Mouse (Mus musculus): Measurements from ENCODE around the gene Chrnb1. TPM values are rescaled to one million over a fixed set of nuclear protein-coding genes. Genes with fewer than 3 reads are reported as not detected.

The Chrnb1 gene
- total and polyA plus RNA-seq, 3 experiments = 0.31 to 1.6 TPM; not detected in 1

DNA sequence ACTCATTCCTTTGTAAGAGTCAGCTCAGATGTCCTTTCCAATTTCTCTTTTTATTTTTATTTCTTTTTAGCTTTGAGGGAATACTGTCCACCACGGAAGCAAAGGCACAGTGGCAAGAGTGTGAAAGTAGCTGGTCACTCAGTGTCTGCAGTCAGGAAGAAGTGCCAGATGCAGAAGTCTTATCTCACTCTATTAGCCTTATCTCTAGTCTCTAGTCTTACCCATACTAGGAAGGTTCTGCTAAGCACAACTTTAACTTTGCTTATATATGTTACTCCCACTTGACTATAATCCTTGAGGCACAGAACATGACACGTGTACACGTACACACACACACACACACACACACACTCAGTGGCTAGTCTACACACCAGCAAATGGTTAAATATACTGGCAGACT lies 44.1 kb downstream of the Chrnb1 start (continued):
- no peak for TF ChIP-seq MEF2A (IDR thresholded peaks at IDR 0.05; ENCODE audit: extremely low read depth, insufficient replicate concordance, low read depth, low read length, poor library complexity, severe bottlenecking)
- TF ChIP-seq CTCF (IDR thresholded peaks at IDR 0.05 in 2 of 3, conservative IDR thresholded peaks at IDR 0.05 in 1 of 3; ENCODE audit: control insufficient read depth in 1 of 3, insufficient read depth in 1 of 3, low read depth in 2 of 3, low read length in 3 of 3, poor library complexity in 1 of 3, severe bottlenecking in 1 of 3) = no peak
- TF ChIP-seq UBTF (IDR thresholded peaks at IDR 0.05; ENCODE audit: borderline replicate concordance, insufficient read depth, low read depth, low read length) = no peak

Other genes starting within 250 kb of the Chrnb1 start
Only the 30 nearest of the 45 such genes appear.
- gene Fxr2, start 163.0 kb downstream of the Chrnb1 start, total RNA-seq (2012; rRNA removed) = 90.2 and 95.1 TPM in 2 replicates
- 10 to 100 TPM in 1 of 2 experiments, not detected in 1; 97.6 TPM for gene Fxr2, start 163.0 kb downstream of the Chrnb1 start, polyA plus RNA-seq (2012; ENCODE audit: insufficient read depth in 1 of 2, insufficient read length in 2 of 2, low read depth in 1 of 2, low replicate concordance in 2 of 2, missing spikeins in 1 of 2)
- gene Sox15, start 140.6 kb downstream of the Chrnb1 start, total RNA-seq (2012; rRNA removed) = not detected in 2 replicates
- under 1 TPM in 1 of 2 experiments, not detected in 1; 0.11 TPM for gene Sox15, start 140.6 kb downstream of the Chrnb1 start, polyA plus RNA-seq (2012; ENCODE audit: insufficient read depth in 1 of 2, insufficient read length in 2 of 2, low read depth in 1 of 2, low replicate concordance in 2 of 2, missing spikeins in 1 of 2)
- 60.9 and 62.1 TPM in 2 replicates for gene Mpdu1, start 133.3 kb downstream of the Chrnb1 start, total RNA-seq (2012; rRNA removed)
- gene Mpdu1, start 133.3 kb downstream of the Chrnb1 start, polyA plus RNA-seq (2012; ENCODE audit: insufficient read depth in 1 of 2, insufficient read length in 2 of 2, low read depth in 1 of 2, low replicate concordance in 2 of 2, missing spikeins in 1 of 2) = 100 to 1,000 TPM; 101 to 259 TPM
- gene Cd68, start 129.8 kb downstream of the Chrnb1 start, total RNA-seq (2012; rRNA removed) = 4.1 and 5.3 TPM in 2 replicates
- gene Cd68, start 129.8 kb downstream of the Chrnb1 start, polyA plus RNA-seq (2012; ENCODE audit: insufficient read depth in 1 of 2, insufficient read length in 2 of 2, low read depth in 1 of 2, low replicate concordance in 2 of 2, missing spikeins in 1 of 2) = 10 to 100 TPM in 1 of 2 experiments, not detected in 1; 19.8 TPM
- gene Eif4a1, start 123.5 kb downstream of the Chrnb1 start, total RNA-seq (2012; rRNA removed) = 1,645 and 1,689 TPM in 2 replicates
- gene Eif4a1, start 123.5 kb downstream of the Chrnb1 start, polyA plus RNA-seq (2012; ENCODE audit: insufficient read depth in 1 of 2, insufficient read length in 2 of 2, low read depth in 1 of 2, low replicate concordance in 2 of 2, missing spikeins in 1 of 2) = 100 to 1,000 TPM; 114 to 634 TPM
- 121 and 147 TPM in 2 replicates for gene Senp3, start 113.9 kb downstream of the Chrnb1 start, total RNA-seq (2012; rRNA removed)
- gene Senp3, start 113.9 kb downstream of the Chrnb1 start, polyA plus RNA-seq (2012; ENCODE audit: insufficient read depth in 1 of 2, insufficient read length in 2 of 2, low read depth in 1 of 2, low replicate concordance in 2 of 2, missing spikeins in 1 of 2) = 100 to 1,000 TPM; 171 to 890 TPM
- 0.19 TPM in 1 of 2 replicates, not detected in the other for gene Tnfsf13, start 110.2 kb downstream of the Chrnb1 start, total RNA-seq (2012; rRNA removed)
- gene Tnfsf13, start 110.2 kb downstream of the Chrnb1 start, polyA plus RNA-seq (2012; ENCODE audit: insufficient read depth in 1 of 2, insufficient read length in 2 of 2, low read depth in 1 of 2, low replicate concordance in 2 of 2, missing spikeins in 1 of 2) = under 1 TPM in 1 of 2 experiments, not detected in 1; 0.13 TPM
- gene Tnfsf12, start 100.1 kb downstream of the Chrnb1 start, total RNA-seq (2012; rRNA removed) = not detected in 2 replicates
- under 1 TPM in 1 of 2 experiments, not detected in 1; 0.10 TPM for gene Tnfsf12, start 100.1 kb downstream of the Chrnb1 start, polyA plus RNA-seq (2012; ENCODE audit: insufficient read depth in 1 of 2, insufficient read length in 2 of 2, low read depth in 1 of 2, low replicate concordance in 2 of 2, missing spikeins in 1 of 2)
- gene Tnfsfm13, start 99.8 kb downstream of the Chrnb1 start, total RNA-seq (2012; rRNA removed) = not detected in 2 replicates
- gene Tnfsfm13, start 99.8 kb downstream of the Chrnb1 start, polyA plus RNA-seq (2012; ENCODE audit: insufficient read depth in 1 of 2, insufficient read length in 2 of 2, low read depth in 1 of 2, low replicate concordance in 2 of 2, missing spikeins in 1 of 2) = not detected
- 16.6 and 22.2 TPM in 2 replicates for gene Polr2a, start 37.3 kb downstream of the Chrnb1 start, total RNA-seq (2012; rRNA removed)
- 100 to 1,000 TPM in 1 of 2 experiments, 10 to 100 TPM in 1; 73.9 to 193 TPM for gene Polr2a, start 37.3 kb downstream of the Chrnb1 start, polyA plus RNA-seq (2012; ENCODE audit: insufficient read depth in 1 of 2, insufficient read length in 2 of 2, low read depth in 1 of 2, low replicate concordance in 2 of 2, missing spikeins in 1 of 2)
- 0.08 TPM in 1 of 2 replicates, not detected in the other for gene Slc35g3, start 34.0 kb downstream of the Chrnb1 start, total RNA-seq (2012; rRNA removed)
- gene Slc35g3, start 34.0 kb downstream of the Chrnb1 start, polyA plus RNA-seq (2012; ENCODE audit: insufficient read depth in 1 of 2, insufficient read length in 2 of 2, low read depth in 1 of 2, low replicate concordance in 2 of 2, missing spikeins in 1 of 2) = under 1 TPM in 1 of 2 experiments, not detected in 1; 0.22 TPM
- gene Zbtb4, start 30.0 kb downstream of the Chrnb1 start, total RNA-seq (2012; rRNA removed) = 1.4 and 2.4 TPM in 2 replicates
- gene Zbtb4, start 30.0 kb downstream of the Chrnb1 start, polyA plus RNA-seq (2012; ENCODE audit: insufficient read depth in 1 of 2, insufficient read length in 2 of 2, low read depth in 1 of 2, low replicate concordance in 2 of 2, missing spikeins in 1 of 2) = 1 to 10 TPM in 1 of 2 experiments, not detected in 1; 2.7 TPM
- 4.8 and 5.1 TPM in 2 replicates for gene Fgf11, start 5.9 kb upstream of the Chrnb1 start, total RNA-seq (2012; rRNA removed)
- 10 to 100 TPM in 1 of 2 experiments, not detected in 1; 26.8 TPM for gene Fgf11, start 5.9 kb upstream of the Chrnb1 start, polyA plus RNA-seq (2012; ENCODE audit: insufficient read depth in 1 of 2, insufficient read length in 2 of 2, low read depth in 1 of 2, low replicate concordance in 2 of 2, missing spikeins in 1 of 2)
- 0.29 and 0.31 TPM in 2 replicates for gene Tmem102, start 9.7 kb upstream of the Chrnb1 start, total RNA-seq (2012; rRNA removed)
- gene Tmem102, start 9.7 kb upstream of the Chrnb1 start, polyA plus RNA-seq (2012; ENCODE audit: insufficient read depth in 1 of 2, insufficient read length in 2 of 2, low read depth in 1 of 2, low replicate concordance in 2 of 2, missing spikeins in 1 of 2) = 1 to 10 TPM in 1 of 2 experiments, not detected in 1; 2.4 TPM
- gene Gm39566, start 19.4 kb upstream of the Chrnb1 start, total RNA-seq (2012; rRNA removed) = 0.04 TPM in 1 of 2 replicates, not detected in the other
- gene Gm39566, start 19.4 kb upstream of the Chrnb1 start, polyA plus RNA-seq (2012; ENCODE audit: insufficient read depth in 1 of 2, insufficient read length in 2 of 2, low read depth in 1 of 2, low replicate concordance in 2 of 2, missing spikeins in 1 of 2) = not detected
- gene Spem2, start 22.5 kb upstream of the Chrnb1 start, total RNA-seq (2012; rRNA removed) = not detected in 2 replicates
- gene Spem2, start 22.5 kb upstream of the Chrnb1 start, polyA plus RNA-seq (2012; ENCODE audit: insufficient read depth in 1 of 2, insufficient read length in 2 of 2, low read depth in 1 of 2, low replicate concordance in 2 of 2, missing spikeins in 1 of 2) = not detected
- 0.19 TPM in 1 of 2 replicates, not detected in the other for gene Spem1, start 26.2 kb upstream of the Chrnb1 start, total RNA-seq (2012; rRNA removed)
- under 1 TPM in 1 of 2 experiments, not detected in 1; 0.15 TPM for gene Spem1, start 26.2 kb upstream of the Chrnb1 start, polyA plus RNA-seq (2012; ENCODE audit: insufficient read depth in 1 of 2, insufficient read length in 2 of 2, low read depth in 1 of 2, low replicate concordance in 2 of 2, missing spikeins in 1 of 2)
- 20.3 and 20.9 TPM in 2 replicates for gene Nlgn2, start 41.8 kb upstream of the Chrnb1 start, total RNA-seq (2012; rRNA removed)
- gene Nlgn2, start 41.8 kb upstream of the Chrnb1 start, polyA plus RNA-seq (2012; ENCODE audit: insufficient read depth in 1 of 2, insufficient read length in 2 of 2, low read depth in 1 of 2, low replicate concordance in 2 of 2, missing spikeins in 1 of 2) = 10 to 100 TPM; 29.8 to 43.3 TPM
- gene Tmem256, start 42.6 kb upstream of the Chrnb1 start, total RNA-seq (2012; rRNA removed) = 176 and 190 TPM in 2 replicates
- 100 to 1,000 TPM in 1 of 2 experiments, not detected in 1; 181 TPM for gene Tmem256, start 42.6 kb upstream of the Chrnb1 start, polyA plus RNA-seq (2012; ENCODE audit: insufficient read depth in 1 of 2, insufficient read length in 2 of 2, low read depth in 1 of 2, low replicate concordance in 2 of 2, missing spikeins in 1 of 2)
- gene Plscr3, start 50.4 kb upstream of the Chrnb1 start, total RNA-seq (2012; rRNA removed) = 3.8 and 4.6 TPM in 2 replicates
- gene Plscr3, start 50.4 kb upstream of the Chrnb1 start, polyA plus RNA-seq (2012; ENCODE audit: insufficient read depth in 1 of 2, insufficient read length in 2 of 2, low read depth in 1 of 2, low replicate concordance in 2 of 2, missing spikeins in 1 of 2) = 10 to 100 TPM in 1 of 2 experiments, not detected in 1; 26.0 TPM
- 0.13 and 0.35 TPM in 2 replicates for gene Tnk1, start 62.8 kb upstream of the Chrnb1 start, total RNA-seq (2012; rRNA removed)
- gene Tnk1, start 62.8 kb upstream of the Chrnb1 start, polyA plus RNA-seq (2012; ENCODE audit: insufficient read depth in 1 of 2, insufficient read length in 2 of 2, low read depth in 1 of 2, low replicate concordance in 2 of 2, missing spikeins in 1 of 2) = under 1 TPM in 1 of 2 experiments, not detected in 1; 0.25 TPM
- not detected in 2 replicates for gene Tmem95, start 82.1 kb upstream of the Chrnb1 start, total RNA-seq (2012; rRNA removed)
- not detected for gene Tmem95, start 82.1 kb upstream of the Chrnb1 start, polyA plus RNA-seq (2012; ENCODE audit: insufficient read depth in 1 of 2, insufficient read length in 2 of 2, low read depth in 1 of 2, low replicate concordance in 2 of 2, missing spikeins in 1 of 2)
- 0.19 and 0.26 TPM in 2 replicates for gene Kctd11, start 85.5 kb upstream of the Chrnb1 start, total RNA-seq (2012; rRNA removed)
- under 1 TPM in 1 of 2 experiments, not detected in 1; 0.49 TPM for gene Kctd11, start 85.5 kb upstream of the Chrnb1 start, polyA plus RNA-seq (2012; ENCODE audit: insufficient read depth in 1 of 2, insufficient read length in 2 of 2, low read depth in 1 of 2, low replicate concordance in 2 of 2, missing spikeins in 1 of 2)
- gene Acap1, start 99.6 kb upstream of the Chrnb1 start, total RNA-seq (2012; rRNA removed) = 20.7 and 33.4 TPM in 2 replicates
- gene Acap1, start 99.6 kb upstream of the Chrnb1 start, polyA plus RNA-seq (2012; ENCODE audit: insufficient read depth in 1 of 2, insufficient read length in 2 of 2, low read depth in 1 of 2, low replicate concordance in 2 of 2, missing spikeins in 1 of 2) = 10 to 100 TPM in 1 of 2 experiments, not detected in 1; 42.2 TPM
- 0.69 and 0.81 TPM in 2 replicates for gene 2810408A11Rik, start 105.0 kb upstream of the Chrnb1 start, total RNA-seq (2012; rRNA removed)
- 1 to 10 TPM in 1 of 2 experiments, not detected in 1; 1.3 TPM for gene 2810408A11Rik, start 105.0 kb upstream of the Chrnb1 start, polyA plus RNA-seq (2012; ENCODE audit: insufficient read depth in 1 of 2, insufficient read length in 2 of 2, low read depth in 1 of 2, low replicate concordance in 2 of 2, missing spikeins in 1 of 2)
- gene Neurl4, start 105.1 kb upstream of the Chrnb1 start, total RNA-seq (2012; rRNA removed) = 47.3 and 58.0 TPM in 2 replicates
- gene Neurl4, start 105.1 kb upstream of the Chrnb1 start, polyA plus RNA-seq (2012; ENCODE audit: insufficient read depth in 1 of 2, insufficient read length in 2 of 2, low read depth in 1 of 2, low replicate concordance in 2 of 2, missing spikeins in 1 of 2) = 10 to 100 TPM in 1 of 2 experiments, not detected in 1; 50.9 TPM
- gene Gps2, start 117.9 kb upstream of the Chrnb1 start, total RNA-seq (2012; rRNA removed) = 64.5 and 78.0 TPM in 2 replicates
- gene Gps2, start 117.9 kb upstream of the Chrnb1 start, polyA plus RNA-seq (2012; ENCODE audit: insufficient read depth in 1 of 2, insufficient read length in 2 of 2, low read depth in 1 of 2, low replicate concordance in 2 of 2, missing spikeins in 1 of 2) = 100 to 1,000 TPM in 1 of 2 experiments, not detected in 1; 113 TPM
- gene Eif5a, start 126.0 kb upstream of the Chrnb1 start, total RNA-seq (2012; rRNA removed) = 1,428 and 1,539 TPM in 2 replicates
- gene Eif5a, start 126.0 kb upstream of the Chrnb1 start, polyA plus RNA-seq (2012; ENCODE audit: insufficient read depth in 1 of 2, insufficient read length in 2 of 2, low read depth in 1 of 2, low replicate concordance in 2 of 2, missing spikeins in 1 of 2) = 1,000 to 10,000 TPM; 1,272 to 3,185 TPM
- gene Ybx2, start 139.9 kb upstream of the Chrnb1 start, total RNA-seq (2012; rRNA removed) = 0.33 and 0.50 TPM in 2 replicates
- under 1 TPM in 1 of 2 experiments, not detected in 1; 0.92 TPM for gene Ybx2, start 139.9 kb upstream of the Chrnb1 start, polyA plus RNA-seq (2012; ENCODE audit: insufficient read depth in 1 of 2, insufficient read length in 2 of 2, low read depth in 1 of 2, low replicate concordance in 2 of 2, missing spikeins in 1 of 2)
- 0.12 TPM in 1 of 2 replicates, not detected in the other for gene Slc2a4, start 152.2 kb upstream of the Chrnb1 start, total RNA-seq (2012; rRNA removed)
- under 1 TPM in 1 of 2 experiments, not detected in 1; 0.19 TPM for gene Slc2a4, start 152.2 kb upstream of the Chrnb1 start, polyA plus RNA-seq (2012; ENCODE audit: insufficient read depth in 1 of 2, insufficient read length in 2 of 2, low read depth in 1 of 2, low replicate concordance in 2 of 2, missing spikeins in 1 of 2)